Mouse (Mus musculus): ENCODE measurements around the gene Zfp784.

The Zfp784 gene

DNA sequence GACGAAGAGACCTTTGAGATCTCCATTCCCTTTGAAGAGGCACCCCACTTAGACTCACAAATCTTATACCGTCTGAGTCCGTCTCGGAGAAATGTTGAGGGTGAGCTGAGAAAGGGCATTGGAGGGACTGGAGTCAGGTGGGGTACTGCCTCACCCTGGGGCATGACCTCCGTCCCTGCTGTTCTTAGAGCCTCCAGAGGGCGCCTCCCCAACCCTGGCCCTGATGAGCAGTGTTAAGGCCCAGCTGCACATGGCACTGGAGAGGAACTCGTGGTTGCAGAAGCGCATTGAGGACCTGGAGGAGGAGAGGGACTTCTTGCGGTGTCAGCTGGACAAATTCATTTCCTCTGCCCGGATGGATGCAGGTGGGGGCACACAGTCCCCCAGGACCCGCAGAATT lies 19.6 kb upstream of the Zfp784 start:
- no peak for DNase-seq (ENCODE audit: low spot score in 2 of 2)

DNA sequence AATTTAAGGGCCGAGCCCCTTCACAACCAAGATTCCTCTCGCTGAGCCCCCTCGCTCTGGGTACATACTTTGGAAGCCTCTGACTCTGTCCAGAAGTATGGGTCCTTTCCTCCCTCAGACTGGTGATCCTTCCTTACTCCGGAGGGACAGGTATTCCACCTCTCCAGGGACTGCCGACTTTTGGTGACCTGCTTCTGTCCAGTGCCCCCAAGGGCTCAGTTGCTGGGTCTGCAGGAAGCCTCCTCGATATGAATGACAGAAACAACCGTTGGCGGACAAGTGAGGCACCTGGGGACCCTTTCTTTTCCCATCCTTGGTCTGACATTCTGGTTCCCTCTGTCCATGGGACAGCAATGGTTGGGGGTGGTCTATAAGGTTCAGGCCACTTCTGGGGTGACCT lies 19.1 kb upstream of the Zfp784 start:
- DNase-seq (ENCODE audit: low spot score in 2 of 2) = no peak

GRCm38 (mm10) chr7:5056651-5057263 lies 18.5 kb upstream of the Zfp784 start:
- peak; percentile 52 to 68 for DNase-seq (ENCODE audit: low spot score in 2 of 2)

DNA sequence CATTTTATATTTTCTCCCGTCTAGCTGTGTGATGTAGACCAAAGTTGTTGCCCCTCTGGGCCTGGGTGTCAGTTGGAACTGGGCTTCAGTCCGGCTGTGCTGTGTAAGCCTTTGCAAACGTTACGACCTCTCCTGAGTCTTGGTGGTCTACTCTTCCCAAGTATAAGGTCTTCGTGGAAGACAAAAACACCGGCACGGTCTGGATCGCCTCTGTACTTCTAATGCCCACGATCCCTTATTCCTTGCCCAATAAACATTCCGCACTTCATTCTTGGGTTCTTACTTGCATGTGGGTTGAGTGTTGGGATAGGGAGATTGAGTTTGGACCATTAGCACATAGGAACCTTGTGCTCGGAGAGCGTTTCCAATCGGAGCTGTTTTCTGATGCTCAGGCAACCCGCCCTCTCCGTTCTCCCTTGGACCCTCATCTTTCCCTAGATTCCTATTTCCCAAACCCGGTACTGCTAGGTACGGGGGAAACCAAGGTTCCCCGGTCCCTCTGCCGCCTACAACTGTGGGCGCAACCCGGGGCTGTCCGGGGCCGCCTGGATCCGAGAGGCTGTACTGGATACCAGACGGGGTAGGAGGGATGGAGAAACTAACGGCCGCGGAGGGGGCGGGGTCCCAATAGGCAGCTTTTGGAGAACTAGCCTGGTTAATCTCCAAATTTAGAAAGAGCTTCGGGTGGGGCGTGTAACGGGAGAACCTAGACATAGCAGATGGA lies 15.4 kb upstream of the Zfp784 start:
- peak; percentile 51 to 56 for DNase-seq (ENCODE audit: low spot score in 2 of 2)

DNA sequence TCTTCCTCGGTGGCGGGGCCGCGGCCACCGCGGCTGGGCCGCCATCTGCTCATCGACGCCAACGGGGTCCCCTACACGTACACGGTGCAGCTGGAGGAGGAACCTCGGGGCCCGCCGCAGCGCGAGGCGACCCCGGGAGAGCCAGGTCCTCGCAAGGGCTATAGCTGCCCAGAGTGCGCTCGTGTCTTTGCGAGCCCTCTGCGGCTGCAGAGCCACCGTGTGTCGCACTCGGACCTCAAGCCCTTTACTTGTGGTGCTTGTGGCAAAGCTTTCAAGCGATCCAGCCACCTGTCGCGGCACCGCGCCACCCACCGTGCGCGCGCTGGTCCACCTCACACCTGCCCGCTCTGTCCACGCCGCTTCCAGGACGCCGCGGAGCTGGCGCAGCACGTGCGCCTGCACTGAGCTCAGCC lies 14.7 kb upstream of the Zfp784 start:
- DNase-seq (ENCODE audit: low spot score in 2 of 2) = peak in 1 of 2 experiments; percentile 28

- DNase-seq (ENCODE audit: low spot score in 2 of 2) = no peak
These were observed 14.2 kb upstream of the Zfp784 start for GRCm38 (mm10) chr7:5052438-5052837.

- DNase-seq (ENCODE audit: low spot score in 2 of 2) = peak; percentile 74 to 82
These were observed 13.2 kb upstream of the Zfp784 start, which contains the start of gene Zfp580 for GRCm38 (mm10) chr7:5051193-5052192. Gene Zfp580 (plus strand): TSS chr7:5051538.

DNA sequence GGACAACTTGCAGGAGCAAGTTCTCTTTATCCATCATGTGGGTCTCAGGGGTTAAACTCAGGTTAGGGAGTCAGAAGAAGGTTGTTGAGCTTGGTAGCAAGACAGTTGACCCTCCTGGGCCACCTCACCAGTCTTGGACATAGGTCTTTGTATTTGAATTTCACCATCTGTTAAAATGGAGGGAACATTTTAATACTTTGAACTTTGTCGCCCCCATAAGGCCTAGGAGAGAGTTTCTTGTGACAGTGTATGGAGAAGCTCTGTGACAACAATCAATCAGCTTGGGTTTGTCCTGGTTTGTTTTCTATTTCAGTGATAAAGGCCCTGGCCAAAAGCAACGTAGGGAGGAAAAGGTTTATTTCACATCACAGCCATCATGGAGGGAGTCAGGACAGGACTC lies 9.1 kb upstream of the Zfp784 start:
- no peak for DNase-seq (ENCODE audit: low spot score in 2 of 2)

DNA sequence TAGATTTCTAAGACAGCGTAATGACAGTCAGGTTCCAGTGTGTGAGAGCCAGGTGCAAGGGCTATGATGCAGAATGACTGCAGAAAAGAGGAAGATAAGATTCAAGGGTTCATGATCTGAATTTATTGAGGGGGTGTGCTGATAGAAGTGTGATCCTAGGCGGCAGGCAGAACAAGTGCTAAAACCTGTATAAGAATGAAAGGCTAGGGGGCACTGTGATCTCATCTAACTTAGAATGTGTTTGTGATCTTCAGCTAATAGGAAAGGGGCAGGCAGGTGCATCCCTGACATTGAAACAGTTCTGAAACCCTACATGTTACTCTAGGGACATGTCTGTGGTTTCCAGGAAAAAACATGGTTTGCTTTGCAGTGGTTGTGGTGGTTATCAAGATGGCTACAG lies 7.9 kb upstream of the Zfp784 start:
- no peak for DNase-seq (ENCODE audit: low spot score in 2 of 2)

DNA sequence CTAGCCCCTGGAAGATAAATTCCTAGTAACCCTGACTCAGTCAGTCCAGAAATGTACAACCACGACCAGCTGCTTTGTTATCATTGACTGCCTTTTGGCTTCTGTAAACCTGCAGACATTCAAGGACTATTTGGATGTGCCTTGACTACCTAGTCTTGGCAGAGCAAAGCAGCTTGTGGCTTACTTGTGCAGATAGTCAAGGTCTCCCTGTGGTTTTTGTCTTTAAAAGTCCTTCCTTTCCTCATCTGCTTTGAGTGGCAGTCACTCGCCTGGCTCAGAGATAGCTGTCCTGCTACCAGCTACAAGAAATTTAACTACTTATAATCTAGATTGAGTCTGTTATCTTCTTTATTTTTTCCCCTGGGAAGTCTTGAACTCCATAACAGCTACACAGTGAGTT lies 6.7 kb upstream of the Zfp784 start:
- DNase-seq (ENCODE audit: low spot score in 2 of 2) = no peak

GRCm38 (mm10) chr7:5038940-5039339 lies 694 bp upstream of the Zfp784 start:
- no peak for DNase-seq (ENCODE audit: low spot score in 2 of 2)

- no peak for DNase-seq (ENCODE audit: low spot score in 2 of 2)
These were observed 779 bp downstream of the Zfp784 start for GRCm38 (mm10) chr7:5037467-5037866.

DNA sequence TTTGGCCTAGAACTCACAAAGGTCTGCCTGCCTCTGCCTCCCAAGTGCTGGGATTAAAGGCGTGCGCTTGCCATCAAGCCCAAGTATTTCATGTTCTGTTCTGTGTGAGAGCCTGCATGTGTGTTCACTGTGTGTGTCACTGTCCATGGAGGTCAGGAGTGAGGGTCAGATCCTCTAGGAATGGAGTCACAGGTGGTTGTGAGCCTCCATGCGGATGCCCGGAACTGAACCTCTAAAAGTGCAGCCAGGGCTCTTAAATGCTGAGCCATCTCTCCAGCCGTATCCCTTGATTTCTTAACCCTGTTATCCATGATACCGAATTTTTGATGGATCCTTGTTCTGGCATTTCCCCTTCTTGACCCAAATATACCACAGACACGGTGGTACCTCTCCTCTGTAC lies 1.2 kb downstream of the Zfp784 start:
- no peak for DNase-seq (ENCODE audit: low spot score in 2 of 2)

GRCm38 (mm10) chr7:5036136-5036535 lies 2.1 kb downstream of the Zfp784 start:
- no peak for DNase-seq (ENCODE audit: low spot score in 2 of 2)

GRCm38 (mm10) chr7:5035628-5036027 lies 2.6 kb downstream of the Zfp784 start:
- DNase-seq (ENCODE audit: low spot score in 2 of 2) = no peak

DNA sequence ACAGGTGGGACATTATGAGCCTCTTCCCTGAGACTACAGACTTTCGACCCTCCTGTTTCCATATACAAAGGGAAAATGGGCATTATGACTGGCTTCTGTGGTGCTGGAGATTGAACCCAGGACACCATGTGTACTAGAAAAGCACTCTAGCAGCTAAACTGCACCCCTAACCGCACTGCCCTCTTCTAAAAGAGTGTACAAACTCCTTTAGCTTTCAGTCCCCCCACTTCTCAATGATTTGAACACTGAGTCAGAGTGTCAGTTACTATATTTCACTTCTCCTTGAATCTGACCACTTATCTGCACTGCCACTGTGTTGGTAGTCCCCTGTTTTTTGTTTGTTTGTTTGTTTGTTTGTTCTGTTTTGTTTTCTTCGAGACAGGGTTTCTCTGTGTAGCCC lies 4.4 kb downstream of the Zfp784 start, which contains the start of gene 4632433K11Rik:
TSS of gene 4632433K11Rik (plus strand) at position 301 of the 400 bp plus-strand sequence.
- DNase-seq (ENCODE audit: low spot score in 2 of 2) = no peak

- DNase-seq (ENCODE audit: low spot score in 2 of 2) = no peak
These were observed 6.8 kb downstream of the Zfp784 start for GRCm38 (mm10) chr7:5031496-5031895.

DNA sequence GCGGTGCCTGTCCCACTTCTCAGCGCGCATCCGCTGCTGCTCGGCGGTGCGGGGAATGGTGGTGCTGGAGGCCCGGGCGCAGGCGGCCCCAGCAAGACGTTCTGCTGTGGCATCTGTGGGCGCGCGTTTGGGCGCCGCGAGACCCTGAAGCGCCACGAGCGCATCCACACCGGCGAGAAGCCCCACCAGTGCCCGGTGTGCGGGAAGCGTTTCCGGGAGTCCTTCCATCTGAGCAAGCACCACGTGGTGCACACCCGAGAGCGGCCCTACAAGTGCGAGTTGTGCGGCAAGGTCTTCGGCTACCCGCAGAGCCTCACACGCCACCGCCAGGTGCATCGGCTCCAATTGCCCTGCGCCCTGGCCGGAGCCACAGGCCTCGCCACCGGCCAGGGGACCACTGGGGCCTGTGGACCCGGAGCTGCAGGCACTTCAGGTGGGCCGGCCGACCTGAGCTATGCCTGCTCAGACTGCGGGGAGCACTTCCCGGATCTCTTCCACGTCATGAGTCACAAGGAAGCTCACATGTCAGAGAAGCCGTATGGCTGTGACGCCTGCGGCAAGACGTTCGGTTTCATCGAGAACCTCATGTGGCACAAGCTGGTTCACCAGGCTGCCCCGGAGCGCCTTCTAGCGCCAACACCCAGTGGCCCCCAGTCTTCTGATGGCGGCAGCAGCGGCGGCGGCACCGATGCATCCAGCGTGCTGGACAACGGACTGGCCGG lies 7.5 kb downstream of the Zfp784 start:
- no peak for DNase-seq (ENCODE audit: low spot score in 2 of 2)

DNA sequence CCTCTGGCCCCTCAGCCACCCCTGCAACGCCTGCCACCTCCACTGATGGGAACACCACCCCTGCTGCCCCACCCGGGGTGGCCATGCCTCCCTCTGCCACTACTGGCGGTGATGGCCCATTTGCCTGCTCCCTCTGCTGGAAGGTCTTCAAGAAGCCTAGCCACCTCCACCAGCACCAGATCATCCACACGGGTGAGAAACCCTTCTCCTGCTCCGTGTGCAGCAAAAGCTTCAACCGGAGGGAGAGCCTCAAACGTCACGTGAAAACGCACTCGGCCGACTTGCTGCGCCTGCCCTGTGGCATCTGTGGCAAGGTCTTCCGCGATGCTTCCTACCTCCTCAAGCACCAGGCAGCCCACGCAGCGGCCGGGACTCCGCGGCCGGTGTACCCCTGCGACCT lies 8.3 kb downstream of the Zfp784 start:
- no peak for DNase-seq (ENCODE audit: low spot score in 2 of 2)

- DNase-seq (ENCODE audit: low spot score in 2 of 2) = no peak
These were observed 8.7 kb downstream of the Zfp784 start for GRCm38 (mm10) chr7:5029543-5029942.

GRCm38 (mm10) chr7:5021197-5021596 lies 17.0 kb downstream of the Zfp784 start:
- no peak for DNase-seq (ENCODE audit: low spot score in 2 of 2)

- no peak for DNase-seq (ENCODE audit: low spot score in 2 of 2)
These were observed 17.6 kb downstream of the Zfp784 start for GRCm38 (mm10) chr7:5020685-5021084.
